Mouse (Mus musculus) stomach, embryonic 16.5 days (tissue): Measurements from ENCODE around the gene Btbd7. TPM values are rescaled to one million over a fixed set of nuclear protein-coding genes. Genes with fewer than 3 reads are reported as not detected.

Source experiments
- ATAC-seq: fragments of 200-750 bp; cut with Nextera tagmentation; 2 replicates; pipeline ENCODE4 v1.8.0; 2017; ENCODE audit warnings: moderate number of reproducible peaks, moderate TSS enrichment; ENCODE audit not compliant: insufficient read depth, low FRiP score
- H3K27ac ChIP-seq: fragments of 300-500 bp; sonication (generic); 2 replicates; pipeline ENCODE4 v1.5.1; 2014; ENCODE audit warnings: low read length
- H3K27me3 ChIP-seq: fragments of 300-500 bp; sonication (generic); 2 replicates; pipeline ENCODE4 v1.6.1; 2014; ENCODE audit warnings: low read length, control low read depth, mixed read lengths; ENCODE audit not compliant: control insufficient read depth, insufficient read depth
- H3K36me3 ChIP-seq: fragments of 300-500 bp; sonication (generic); 2 replicates; pipeline ENCODE4 v1.6.1; 2014; ENCODE audit warnings: low read length; ENCODE audit not compliant: control insufficient read depth, insufficient read depth
- H3K4me1 ChIP-seq: fragments of 300-500 bp; sonication (generic); 2 replicates; pipeline ENCODE4 v1.6.1; 2014; ENCODE audit warnings: low read length, control low read depth, mixed read lengths; ENCODE audit not compliant: control insufficient read depth, insufficient read depth
- H3K4me2 ChIP-seq: fragments of 300-500 bp; sonication (generic); 2 replicates; pipeline ENCODE4 v1.6.1; 2014; ENCODE audit warnings: low read depth, low read length, mixed read lengths
- H3K4me3 ChIP-seq: fragments of 300-500 bp; sonication (generic); replicated peaks from 2 replicates; pipeline ENCODE4 v1.5.1; 2014; ENCODE audit warnings: mild to moderate bottlenecking, low read length
- H3K9ac ChIP-seq: fragments of 300-500 bp; sonication (generic); 2 replicates; pipeline ENCODE4 v1.6.1; 2014; ENCODE audit warnings: low read length
- H3K9me3 ChIP-seq: fragments of 300-500 bp; sonication (generic); replicated peaks from 2 replicates; pipeline ENCODE4 v1.6.1; 2016; ENCODE audit warnings: low read length, control low read depth; ENCODE audit not compliant: control insufficient read depth
- WGBS: fragments of 180-500 bp; shearing (Covaris S2); extraction: QIAGEN DNeasy Blood & Tissue Kit; methylation state at CpG from one replicate; pipeline ENCODE4 v1.1.7; 2014; 5-methylcytosine and 5-hydroxymethylcytosine counted together
- polyA plus RNA-seq: library from polyadenylated mRNA; unstranded; fragments of >200 nt; fragmentation: Nextera tagmentation; extraction: Ambion mirVana; gene quantifications from 2 replicates; pipeline ENCODE4 v1.2.1, GENCODE M21; 2015

The Btbd7 gene
- polyA plus RNA-seq, 1 experiment from 2014 or later, result 16.6 TPM

- H3K9me3 ChIP-seq, result no peaks in the 10 kb centered on the region
- H3K9ac ChIP-seq, result no peak overlapping the region
- ATAC-seq, result no peak
- WGBS, result 84% methylated on average over 2 of the region's 2 CpGs
- no peak overlapping the region for H3K27ac ChIP-seq
- H3K4me1 ChIP-seq, result no peaks in the 10 kb centered on the region
- H3K27me3 ChIP-seq, result no peaks in the 10 kb centered on the region
- no peak overlapping the region for H3K4me3 ChIP-seq
- no peak overlapping the region for H3K4me2 ChIP-seq
- H3K36me3 ChIP-seq, result no peaks in the 10 kb centered on the region
Measured at GRCm38 (mm10) chr12:102799528-102799927, 78.7 kb downstream of the Btbd7 start.

- Histone ChIP-seq H3K36me3 (peaks cover 22% of the 10 kb centered on the region), H3K4me3 (no peak overlapping the region), H3K27ac (no peak overlapping the region), H3K27me3 (no peaks in the 10 kb centered on the region), H3K9ac (no peak overlapping the region), H3K9me3 (no peaks in the 10 kb centered on the region), H3K4me1 (no peaks in the 10 kb centered on the region), H3K4me2 (no peak overlapping the region)
- ATAC-seq, result no peak
- 66% methylated on average over 7 of the region's 7 CpGs for WGBS
Measured at GRCm38 (mm10) chr12:102787927-102788326, 90.3 kb downstream of the Btbd7 start.

GRCm38 (mm10) chr12:102785593-102785985 lies 92.7 kb downstream of the Btbd7 start:
- no peak overlapping the region for H3K4me3 ChIP-seq
- no peak overlapping the region for H3K9ac ChIP-seq
- H3K4me1 ChIP-seq, result no peaks in the 10 kb centered on the region
- peaks cover 18% of the 10 kb centered on the region for H3K36me3 ChIP-seq
- 81% methylated on average over 5 of the region's 5 CpGs for WGBS
- no peak for ATAC-seq
- no peak overlapping the region for H3K27ac ChIP-seq
- H3K9me3 ChIP-seq, result no peaks in the 10 kb centered on the region
- no peaks in the 10 kb centered on the region for H3K27me3 ChIP-seq
- no peak overlapping the region for H3K4me2 ChIP-seq

- no peak for ATAC-seq
- Histone ChIP-seq H3K9ac (no peak overlapping the region), H3K4me1 (no peaks in the 10 kb centered on the region), H3K9me3 (no peaks in the 10 kb centered on the region), H3K27me3 (no peaks in the 10 kb centered on the region), H3K27ac (no peak overlapping the region), H3K4me3 (no peak overlapping the region), H3K4me2 (no peak overlapping the region), H3K36me3 (peaks cover 18% of the 10 kb centered on the region)
- 85% methylated on average over 19 of the region's 19 CpGs for WGBS
Measured at GRCm38 (mm10) chr12:102784899-102785592, 93.2 kb downstream of the Btbd7 start.

GRCm38 (mm10) chr12:102782841-102783240 lies 95.4 kb downstream of the Btbd7 start:
- Histone ChIP-seq H3K4me3 (no peak overlapping the region), H3K27me3 (no peaks in the 10 kb centered on the region), H3K9me3 (no peaks in the 10 kb centered on the region), H3K4me1 (no peaks in the 10 kb centered on the region), H3K9ac (no peak overlapping the region), H3K27ac (no peak overlapping the region), H3K4me2 (no peak overlapping the region), H3K36me3 (peaks cover 16% of the 10 kb centered on the region)
- 89% methylated on average over 5 of the region's 5 CpGs for WGBS
- ATAC-seq, result no peak

GRCm38 (mm10) chr12:102779452-102779851 lies 98.8 kb downstream of the Btbd7 start:
- H3K27me3 ChIP-seq, result no peaks in the 10 kb centered on the region
- WGBS, result 37% methylated on average over 3 of the region's 3 CpGs
- H3K9ac ChIP-seq, result no peak overlapping the region
- no peak overlapping the region for H3K4me3 ChIP-seq
- no peaks in the 10 kb centered on the region for H3K4me1 ChIP-seq
- no peak overlapping the region for H3K4me2 ChIP-seq
- peak; percentile 60; the same call in 1 of the 2 replicates for ATAC-seq
- no peaks in the 10 kb centered on the region for H3K9me3 ChIP-seq
- peaks cover 8% of the 10 kb centered on the region; the same call in 1 of the 2 replicates for H3K36me3 ChIP-seq
- H3K27ac ChIP-seq, result no peak overlapping the region

- 83% methylated on average over 5 of the region's 5 CpGs for WGBS
- Histone ChIP-seq H3K4me3 (no peak overlapping the region), H3K9ac (no peak overlapping the region), H3K9me3 (no peaks in the 10 kb centered on the region), H3K4me1 (no peaks in the 10 kb centered on the region), H3K4me2 (no peak overlapping the region), H3K27ac (no peak overlapping the region), H3K27me3 (no peaks in the 10 kb centered on the region), H3K36me3 (peaks cover 11% of the 10 kb centered on the region)
- no peak for ATAC-seq
Measured at GRCm38 (mm10) chr12:102778151-102778550, 100.1 kb downstream of the Btbd7 start.

GRCm38 (mm10) chr12:102776035-102776434 lies 102.2 kb downstream of the Btbd7 start:
- Histone ChIP-seq H3K27me3 (no peaks in the 10 kb centered on the region), H3K9me3 (no peaks in the 10 kb centered on the region), H3K27ac (no peak overlapping the region), H3K4me3 (no peak overlapping the region), H3K4me2 (no peak overlapping the region), H3K9ac (no peak overlapping the region), H3K36me3 (peaks cover 21% of the 10 kb centered on the region), H3K4me1 (no peaks in the 10 kb centered on the region)
- ATAC-seq, result no peak
- WGBS, result 87% methylated on average over 14 of the region's 14 CpGs

GRCm38 (mm10) chr12:102772676-102773075 lies 105.6 kb downstream of the Btbd7 start:
- Histone ChIP-seq H3K36me3 (peaks cover 37% of the 10 kb centered on the region), H3K4me2 (no peak overlapping the region), H3K4me3 (no peak overlapping the region), H3K9ac (no peak overlapping the region), H3K4me1 (no peaks in the 10 kb centered on the region), H3K27me3 (no peaks in the 10 kb centered on the region), H3K9me3 (no peaks in the 10 kb centered on the region), H3K27ac (no peak overlapping the region)
- ATAC-seq, result no peak
- WGBS, result 92% methylated on average over 5 of the region's 5 CpGs
